Mouse (Mus musculus): ENCODE measurements at regions not wholly inside any gene's neighbourhood (a gene's known extent, or its start where the extent isn't known, plus 50 kb on each side); places are given as distances from the start of the nearest gene placed in this dataset.

DNA sequence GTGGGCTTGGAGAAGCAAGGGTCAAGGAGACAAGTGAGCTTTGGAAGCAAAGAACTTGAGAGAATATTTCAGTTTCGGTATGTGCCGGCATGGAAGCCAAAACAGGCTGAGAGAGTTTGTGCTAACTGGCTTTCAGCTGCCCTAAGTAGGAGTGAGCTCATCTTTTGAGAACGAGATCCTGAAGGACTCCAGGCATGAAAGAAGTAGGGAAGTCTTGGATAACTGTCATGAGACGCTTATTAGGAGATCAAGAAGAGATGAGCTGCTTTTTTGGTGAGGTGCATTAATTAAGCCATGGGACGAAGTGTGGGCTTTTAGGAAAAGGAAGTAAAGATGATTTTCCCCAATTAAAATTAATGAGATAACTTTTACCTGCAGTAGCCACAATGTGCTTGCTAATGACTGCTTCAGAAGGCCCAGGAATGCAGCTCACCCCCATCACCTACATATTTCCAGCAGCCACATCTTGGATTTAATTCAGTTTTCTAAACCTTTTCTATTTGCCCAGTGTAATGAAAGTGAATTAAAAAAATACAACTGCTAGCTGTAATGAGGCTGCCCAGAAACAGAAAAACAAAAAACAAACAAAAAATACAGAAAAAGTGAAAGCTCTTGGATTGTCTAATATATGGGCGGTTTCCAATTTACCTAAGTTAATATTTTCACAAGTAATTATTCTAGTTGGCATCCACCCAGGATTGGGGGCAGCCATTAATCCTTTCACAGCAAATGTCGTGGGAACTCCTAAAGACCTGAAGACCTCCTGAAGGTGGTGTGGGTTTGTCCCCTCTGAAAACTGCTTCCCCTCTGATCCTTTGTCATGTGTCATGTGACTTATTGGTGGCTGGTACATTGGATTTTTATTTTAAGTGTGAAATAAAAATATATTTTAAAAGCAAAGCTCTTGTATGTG is 204.7 kb upstream of the Slc39a10 start:
- intact Hi-C loops (cut with DNase I) = no loop called here

DNA sequence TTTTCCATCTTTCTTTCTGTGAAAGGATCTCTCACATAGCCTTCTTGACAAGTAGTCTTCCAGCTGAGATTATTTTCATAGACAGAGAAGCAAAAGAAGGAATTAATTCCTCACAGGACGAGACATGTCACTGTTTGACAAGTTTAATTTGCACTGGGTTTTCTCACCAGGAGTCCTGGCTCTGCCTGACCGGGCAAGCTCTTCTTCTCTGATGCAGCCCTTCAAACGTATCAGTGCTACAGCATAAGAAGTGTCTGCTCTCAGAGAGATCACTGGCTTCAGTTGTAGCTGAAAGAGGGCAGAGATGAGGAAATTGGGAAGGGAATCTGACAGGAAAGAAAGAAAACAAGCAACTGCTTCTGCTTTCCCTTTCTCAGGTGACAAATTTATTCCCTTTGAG is 201.8 kb upstream of the Slc39a10 start:
- intact Hi-C loops (cut with DNase I) = no loop called here

DNA sequence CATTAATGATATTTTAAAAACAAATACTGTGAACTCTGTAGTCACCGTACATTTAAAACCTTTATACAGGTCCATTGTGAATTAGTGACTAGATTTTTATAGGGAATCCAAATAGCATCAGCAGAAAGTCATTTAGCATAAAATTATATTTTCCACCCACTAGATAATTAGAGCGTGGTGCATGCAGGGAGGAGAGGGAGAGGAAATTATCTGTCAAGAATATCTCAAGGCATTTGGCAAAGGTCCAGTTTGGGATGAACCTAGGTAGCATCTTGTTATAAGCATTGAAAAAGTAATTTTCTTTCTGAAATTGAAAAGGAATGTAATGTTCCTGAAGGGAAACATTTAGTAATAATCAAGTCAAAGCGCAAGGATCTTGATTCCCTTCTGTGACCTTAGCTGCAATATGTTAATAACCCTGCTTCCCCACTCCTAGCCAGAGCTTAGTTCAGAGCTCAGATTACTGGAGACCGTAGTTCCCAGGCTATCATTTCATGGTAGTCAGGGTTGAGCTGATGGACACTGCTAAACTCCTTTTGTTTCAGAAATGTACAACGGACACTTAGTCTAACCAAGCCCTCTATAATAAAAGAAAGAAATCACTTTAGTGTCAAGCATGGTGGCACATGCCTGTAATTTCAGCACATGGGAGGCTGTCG is 200.8 kb upstream of the Slc39a10 start:
- intact Hi-C loops (cut with DNase I) = no loop called here

GRCm38 (mm10) chr1:47076423-47076822 is 183.8 kb upstream of the Slc39a10 start:
- intact Hi-C loops (cut with DNase I) = no loop called here

GRCm38 (mm10) chr1:47058149-47058548 is 165.5 kb upstream of the Slc39a10 start:
- intact Hi-C loops (cut with DNase I) = no loop called here

DNA sequence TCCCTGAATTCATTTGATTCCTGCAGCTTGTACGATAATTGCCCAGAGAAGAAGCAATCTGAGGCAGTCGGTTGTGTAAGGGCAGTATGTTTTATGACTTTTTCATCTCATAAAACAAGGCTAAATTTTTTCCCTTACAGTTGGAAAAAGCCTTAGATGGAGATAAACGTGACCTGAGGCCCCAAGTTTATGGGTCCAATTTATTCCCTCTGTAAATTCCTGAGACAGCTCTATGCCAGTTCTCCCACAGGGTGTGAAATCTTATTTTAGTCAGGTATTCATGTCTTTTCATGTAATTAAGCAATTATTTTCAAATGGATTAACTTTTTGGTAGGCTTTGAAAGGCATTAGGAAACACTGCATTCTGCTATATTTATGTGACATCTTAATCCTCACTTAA is 164.7 kb upstream of the Slc39a10 start:
- intact Hi-C loops (cut with DNase I) = no loop called here

DNA sequence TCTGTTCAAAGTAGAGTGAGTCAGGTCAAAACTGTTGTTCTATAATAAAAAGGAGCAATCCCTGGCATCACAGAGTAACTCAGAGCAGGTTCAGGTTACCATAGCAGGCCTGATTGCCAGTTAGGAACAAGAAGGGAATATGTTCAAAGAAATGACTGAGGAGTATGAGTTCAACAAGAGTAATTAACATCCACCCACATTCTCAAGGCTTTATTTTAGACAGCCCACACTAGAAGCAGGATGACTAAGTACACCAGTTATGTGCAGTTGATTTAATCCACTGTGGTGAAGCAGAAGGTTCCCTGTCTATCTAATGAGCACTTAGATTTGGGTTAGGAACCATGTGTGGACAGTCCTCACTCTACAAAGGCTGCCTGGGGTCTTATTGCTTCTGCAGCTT is 158.5 kb upstream of the Slc39a10 start:
- intact Hi-C loops (cut with DNase I) = no loop called here

DNA sequence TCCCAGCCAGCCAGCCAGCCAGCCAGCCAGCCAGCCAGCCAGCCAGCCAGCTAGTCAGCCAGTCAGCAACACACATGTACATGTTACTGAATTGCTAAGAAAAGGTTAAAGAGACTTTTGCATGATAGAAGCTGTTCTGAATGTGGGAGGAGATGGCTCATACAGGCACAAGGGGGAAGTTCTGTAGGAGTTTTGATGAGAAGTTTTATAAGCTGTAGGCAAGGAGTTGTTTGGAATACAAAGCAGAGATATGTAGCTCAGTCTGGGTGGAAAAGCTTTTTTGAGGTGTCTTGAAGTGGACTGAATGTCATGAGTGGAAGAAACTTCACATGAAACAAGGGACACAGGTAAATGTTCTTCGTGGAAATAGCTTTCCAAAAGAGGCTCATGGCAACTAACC is 157.8 kb upstream of the Slc39a10 start:
- intact Hi-C loops (cut with DNase I) = no loop called here

DNA sequence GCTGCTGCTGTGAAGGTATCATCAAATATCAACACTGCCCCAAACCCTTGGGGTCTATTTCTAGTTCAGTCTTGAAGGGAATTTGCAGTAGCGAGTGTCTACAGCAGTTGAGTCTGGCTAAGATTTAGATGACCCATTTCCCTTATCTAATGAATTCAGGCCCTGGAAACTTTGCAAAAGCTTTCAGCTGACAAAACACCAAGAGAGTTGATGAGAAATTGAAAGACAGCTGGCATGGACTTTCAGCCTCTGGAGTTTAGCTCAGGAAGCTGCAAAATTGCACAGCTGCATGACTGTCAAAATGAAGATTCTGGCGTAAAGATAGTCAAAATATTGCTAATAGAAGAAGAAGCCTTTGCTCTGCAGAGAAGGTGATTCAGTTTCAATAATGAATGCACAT is 144.9 kb upstream of the Slc39a10 start:
- intact Hi-C loops (cut with DNase I) = no loop called here

- intact Hi-C loops (cut with DNase I) = no loop called here
These were observed 126.7 kb upstream of the Slc39a10 start for GRCm38 (mm10) chr1:47019356-47019755.

GRCm38 (mm10) chr1:47014526-47014925 is 121.9 kb upstream of the Slc39a10 start:
- intact Hi-C loops (cut with DNase I) = no loop called here

- intact Hi-C loops (cut with DNase I) = no loop called here
These were observed 111.1 kb upstream of the Slc39a10 start for GRCm38 (mm10) chr1:47003746-47004145.

DNA sequence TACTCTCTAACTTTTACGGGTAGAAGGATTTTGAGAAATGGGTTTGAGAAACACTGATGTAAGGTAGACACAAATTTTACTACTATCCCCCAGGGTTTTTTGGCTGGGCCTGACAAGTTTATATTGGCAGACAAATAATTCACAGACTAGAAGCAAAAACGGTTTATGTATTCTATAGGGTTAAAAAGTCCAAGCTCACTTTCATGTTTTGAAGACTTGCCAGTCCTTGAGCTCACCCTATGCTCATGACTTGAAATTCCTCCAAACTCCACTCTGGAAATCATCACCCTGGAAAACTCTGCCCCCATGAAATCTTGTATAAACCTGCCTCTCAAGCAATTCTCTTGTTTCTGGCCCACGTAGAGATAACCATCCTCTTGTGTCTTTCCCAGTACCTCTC is 106.7 kb upstream of the Slc39a10 start:
- intact Hi-C loops (cut with DNase I) = no loop called here

DNA sequence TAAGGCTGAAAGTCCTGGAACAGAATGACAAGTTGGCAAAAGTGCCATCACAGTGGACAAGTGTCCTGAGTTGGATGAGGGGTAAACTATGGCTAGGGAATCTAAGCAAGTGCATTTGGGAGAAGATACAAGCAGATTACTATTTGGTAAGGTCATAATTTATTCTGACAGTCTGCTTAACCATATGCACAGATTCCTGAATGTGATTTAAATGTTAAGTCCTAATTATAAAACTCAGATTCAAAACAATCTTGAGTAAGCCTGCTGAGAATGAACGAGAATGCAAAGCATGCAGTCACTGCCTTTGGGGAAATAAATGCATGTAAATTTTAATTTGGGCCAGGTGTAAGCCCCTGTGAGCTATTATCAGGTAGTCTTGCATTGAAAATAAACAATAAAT is 93.3 kb upstream of the Slc39a10 start:
- intact Hi-C loops (cut with DNase I) = no loop called here

- intact Hi-C loops (cut with DNase I) = no loop called here
These were observed 90.4 kb upstream of the Slc39a10 start for GRCm38 (mm10) chr1:46983093-46983492.

DNA sequence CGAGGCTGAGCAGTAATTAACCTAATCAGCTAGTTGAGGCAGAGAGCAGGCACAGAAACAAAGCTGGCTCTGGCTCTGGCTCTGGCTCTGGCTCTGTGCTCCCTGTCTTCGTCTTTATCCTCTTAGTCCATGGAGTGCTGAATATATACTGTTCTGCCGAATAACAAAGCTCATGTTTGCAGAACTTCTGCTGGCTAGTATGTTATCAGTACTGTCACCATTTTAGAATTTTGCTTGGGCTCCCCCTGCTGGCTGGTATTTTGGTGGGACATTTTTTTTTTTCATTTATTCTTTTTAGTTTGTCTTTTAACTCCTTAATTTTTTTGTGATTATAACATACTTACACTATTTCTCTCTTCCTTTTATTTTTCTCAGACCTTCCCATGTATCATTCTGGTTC is 77.8 kb upstream of the Slc39a10 start:
- intact Hi-C loops (cut with DNase I) = loop anchor here (5.0 kb wide), 2 partner anchors 123 to 388 kb away; no protein-coding TSS in a partner anchor

- intact Hi-C loops (cut with DNase I) = no loop called here
These were observed 75.7 kb upstream of the Slc39a10 start for GRCm38 (mm10) chr1:46968361-46968760.

DNA sequence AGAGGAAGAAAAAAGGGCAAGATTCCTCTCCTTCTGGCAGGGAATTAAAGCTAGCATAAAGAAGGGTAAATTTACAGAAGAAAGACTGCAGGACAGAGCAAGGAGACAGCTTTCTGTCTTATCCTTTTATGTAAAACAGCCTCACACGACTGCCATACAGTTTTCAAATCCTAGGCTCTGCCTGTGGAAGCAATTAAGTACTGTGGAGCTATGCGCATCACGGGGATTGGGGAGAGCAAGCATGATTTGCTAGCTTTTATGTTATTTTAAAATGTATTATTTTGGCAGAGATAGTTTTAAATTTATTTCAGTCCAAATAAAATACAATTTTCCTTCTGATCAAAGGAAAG is 74.2 kb upstream of the Slc39a10 start:
- intact Hi-C loops (cut with DNase I) = no loop called here

DNA sequence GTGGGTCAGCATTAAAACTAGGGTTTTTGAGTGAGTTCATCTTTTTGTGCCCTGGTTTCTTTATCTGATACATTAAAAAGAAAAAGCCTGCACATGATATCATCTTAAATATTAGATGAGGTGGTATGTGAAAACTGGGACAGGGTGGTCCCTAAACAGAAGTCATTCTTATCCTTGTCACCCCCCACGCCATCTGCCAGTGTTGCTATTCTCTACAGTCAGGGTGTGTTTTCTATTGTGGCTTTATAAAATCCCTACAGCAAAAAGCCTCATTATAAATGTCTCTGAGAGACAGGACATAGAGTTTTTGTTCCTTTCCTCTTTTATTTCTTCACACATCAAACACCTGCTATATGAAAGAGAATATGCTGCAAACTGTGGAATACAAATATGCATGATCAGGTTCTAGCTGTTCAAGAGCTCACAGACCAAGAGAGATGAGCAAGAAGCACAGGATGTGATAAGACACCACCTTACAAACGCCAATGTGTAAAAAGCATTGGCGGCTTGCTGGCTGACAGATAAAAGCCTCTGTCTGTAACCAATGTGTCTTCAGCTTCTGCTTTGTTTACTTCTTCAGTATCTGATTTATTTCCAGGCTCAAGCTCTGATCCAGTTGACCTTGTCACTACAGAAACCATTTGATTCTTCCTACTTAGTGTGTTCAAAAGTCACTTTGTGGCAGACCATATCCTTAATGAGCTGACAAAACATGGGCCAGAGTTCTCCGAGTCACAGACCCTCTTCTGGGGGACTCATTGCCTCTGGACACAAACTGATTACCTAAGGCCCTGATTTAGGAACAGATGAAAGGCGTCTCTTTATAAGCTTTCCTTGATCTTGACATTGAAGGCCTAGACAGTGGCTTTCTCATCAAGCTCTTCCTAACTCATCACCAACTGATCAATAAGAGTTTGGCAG is 73.6 kb upstream of the Slc39a10 start:
- intact Hi-C loops (cut with DNase I) = no loop called here

DNA sequence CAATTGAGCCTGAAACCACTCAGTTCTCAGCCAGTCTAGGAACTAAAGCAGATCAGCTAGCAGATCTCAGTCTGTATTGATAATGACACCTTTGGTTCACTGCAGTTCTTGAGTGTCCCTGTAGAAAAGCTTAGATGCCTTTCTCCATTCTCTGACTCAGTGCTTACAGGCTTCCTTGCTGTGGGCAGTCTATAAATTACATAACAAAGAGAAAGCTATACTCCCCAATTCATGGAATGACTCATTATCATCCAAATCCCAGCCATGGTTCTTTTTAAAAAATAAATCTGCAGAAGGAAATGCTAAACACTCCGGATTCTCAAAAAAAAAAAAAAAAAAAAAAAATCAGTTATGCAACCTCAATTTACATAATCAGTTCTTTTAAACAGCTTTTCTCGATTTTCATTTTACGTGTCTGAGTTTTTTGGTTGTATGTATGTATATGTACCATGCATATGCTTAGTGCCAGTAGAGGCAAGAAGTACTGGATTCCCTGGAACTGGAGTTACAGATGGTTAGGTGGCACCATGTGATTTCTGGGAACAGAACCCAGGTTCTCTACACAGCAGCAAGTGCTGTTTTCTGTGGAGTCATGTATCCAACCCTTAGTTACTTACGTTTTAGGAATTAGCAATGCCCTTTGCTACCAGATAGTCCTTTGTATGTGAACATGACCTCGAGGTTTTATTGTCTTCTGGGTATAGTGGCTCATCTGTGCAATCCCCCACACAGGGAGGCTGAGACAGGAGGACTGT is 71.5 kb upstream of the Slc39a10 start:
- intact Hi-C loops (cut with DNase I) = no loop called here
